Mouse (Mus musculus) megakaryocyte-erythroid progenitor cell, adult 5 weeks (primary cell): ENCODE results near the gene Crebl2. TPM values are rescaled to one million over a fixed set of nuclear protein-coding genes. Genes with fewer than 3 reads are reported as not detected.

ENCODE experiments used
- polyA plus RNA-seq: library from polyadenylated mRNA; stranded (reverse); fragments of >175 nt; gene quantifications from 2 replicates; pipeline ENCODE4 v1.2.3, GENCODE M21; 2012

The Crebl2 gene
- polyA plus RNA-seq: 1.1 and 4.2 TPM in 2 replicates

DNA sequence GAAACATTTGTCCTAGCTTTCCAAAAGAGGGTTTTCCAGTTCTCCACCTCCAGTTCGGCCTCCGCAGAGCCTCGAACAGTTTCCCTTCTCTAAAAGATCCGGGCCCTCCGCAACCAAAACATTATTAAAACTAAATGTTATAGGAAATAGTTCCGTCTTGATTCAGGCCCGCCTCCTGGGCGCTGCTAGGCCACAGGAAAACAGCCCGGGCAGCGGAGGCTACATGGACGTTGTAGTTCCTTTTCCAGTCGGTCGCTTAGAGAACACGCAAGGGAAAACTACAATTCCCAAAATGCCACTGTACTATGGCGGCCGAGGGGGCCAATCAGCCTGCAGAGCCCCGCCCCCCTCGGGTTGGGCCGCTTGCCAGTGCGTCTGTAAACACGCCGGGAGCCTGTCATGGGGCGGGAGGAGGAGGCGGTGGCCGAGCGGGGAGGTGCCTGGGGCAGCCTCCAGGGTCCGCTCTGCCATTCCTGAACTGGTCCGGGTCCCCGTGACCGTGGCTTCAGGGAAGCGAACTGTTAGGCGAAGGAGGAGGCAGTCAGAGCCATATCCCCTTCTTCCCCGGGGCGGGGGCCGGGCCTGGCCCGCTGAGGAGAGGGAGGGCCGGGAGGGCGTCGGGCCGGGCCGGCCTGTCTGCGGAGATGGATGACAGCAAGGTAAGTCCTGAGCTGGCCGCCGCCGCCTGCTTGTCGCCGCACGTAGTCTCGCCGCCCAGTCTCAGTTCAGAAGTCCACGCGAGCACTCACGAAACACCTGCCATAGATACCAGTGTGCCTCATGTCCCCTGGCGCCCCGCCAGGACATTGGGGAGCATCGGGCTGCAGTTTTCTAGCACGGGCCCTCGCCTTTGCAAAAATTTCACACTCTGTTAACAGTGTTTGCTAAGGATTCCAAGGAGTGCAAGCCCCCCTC, at the start of gene Crebl2:
Gene Crebl2 (plus strand): TSS at position 369 of the 915 bp plus-strand sequence.

GRCm38 (mm10) chr6:134792141-134793045, 37.6 kb upstream of the Crebl2 start, which contains the start of gene Dusp16:
Gene Dusp16 (minus strand): TSS chr6:134792625.

GRCm38 (mm10) chr6:134898095-134898965, 68.4 kb downstream of the Crebl2 start, which contains the start of gene Gpr19:
Gene Gpr19 (minus strand): TSS chr6:134898578.

Other genes starting within 250 kb of the Crebl2 start
- 0.78 and 0.87 TPM in 2 replicates for gene Mansc1, start 197.7 kb upstream of the Crebl2 start, polyA plus RNA-seq
- 10.0 and 10.2 TPM in 2 replicates for gene Borcs5, start 190.6 kb upstream of the Crebl2 start, polyA plus RNA-seq
- gene Dusp16, start 37.5 kb upstream of the Crebl2 start, polyA plus RNA-seq: 5.6 and 6.0 TPM in 2 replicates
- 4.8 and 5.4 TPM in 2 replicates for gene Gpr19, start 68.4 kb downstream of the Crebl2 start, polyA plus RNA-seq
- 45.5 and 46.2 TPM in 2 replicates for gene Cdkn1b, start 90.2 kb downstream of the Crebl2 start, polyA plus RNA-seq
- 0.16 and 0.37 TPM in 2 replicates for gene Apold1, start 151.6 kb downstream of the Crebl2 start, polyA plus RNA-seq
- 10.0 and 13.2 TPM in 2 replicates for gene Ddx47, start 181.5 kb downstream of the Crebl2 start, polyA plus RNA-seq
- gene Gprc5a, start 235.5 kb downstream of the Crebl2 start, polyA plus RNA-seq: 0.21 and 0.34 TPM in 2 replicates